Mouse (Mus musculus) intestine, postnatal 0 days (tissue): ENCODE measurements around the gene Cela1. TPM values are rescaled to one million over a fixed set of nuclear protein-coding genes. Genes with fewer than 3 reads are reported as not detected.

Experiments used
- ATAC-seq: fragments of 200-750 bp; cut with Nextera tagmentation; 2 replicates; pipeline ENCODE4 v1.8.0; 2017; ENCODE audit warnings: mild to moderate bottlenecking, moderate TSS enrichment, moderate library complexity
- H3K27ac ChIP-seq: fragments of 300-500 bp; sonication (generic); 2 replicates; pipeline ENCODE4 v1.5.1; 2014; ENCODE audit warnings: mild to moderate bottlenecking, low read depth, low read length, moderate library complexity
- H3K27me3 ChIP-seq: fragments of 300-500 bp; sonication (generic); replicated peaks from 2 replicates; pipeline ENCODE4 v1.6.1; 2014; ENCODE audit warnings: low read length, mixed read lengths; ENCODE audit not compliant: control insufficient read depth, insufficient read depth
- H3K36me3 ChIP-seq: fragments of 300-500 bp; sonication (generic); 2 replicates; pipeline ENCODE4 v1.6.1; 2014; ENCODE audit warnings: mild to moderate bottlenecking, moderate library complexity; ENCODE audit not compliant: control insufficient read depth, insufficient read depth
- H3K4me1 ChIP-seq: fragments of 300-500 bp; sonication (generic); replicated peaks from 2 replicates; pipeline ENCODE4 v1.6.1; 2014; ENCODE audit warnings: antibody characterized with exemption, low read length, mixed read lengths; ENCODE audit not compliant: control insufficient read depth, insufficient read depth
- H3K4me2 ChIP-seq: fragments of 300-500 bp; sonication (generic); replicated peaks from 2 replicates; pipeline ENCODE4 v1.6.1; 2014; ENCODE audit warnings: low read depth, mild to moderate bottlenecking, moderate library complexity
- H3K4me3 ChIP-seq: fragments of 300-500 bp; sonication (generic); 2 replicates; pipeline ENCODE4 v1.5.1; 2014; ENCODE audit warnings: low read depth, low read length
- H3K9ac ChIP-seq: fragments of 300-500 bp; sonication (generic); 2 replicates; pipeline ENCODE4 v1.6.1; 2014; ENCODE audit warnings: mild to moderate bottlenecking, low read depth, low read length
- H3K9me3 ChIP-seq: fragments of 300-500 bp; sonication (generic); 2 replicates; pipeline ENCODE4 v1.6.1; 2016; ENCODE audit warnings: mixed run types; ENCODE audit not compliant: control insufficient read depth
- CTCF ChIP-seq: sonication (generic); IDR thresholded peaks from 2 replicates; pipeline ENCODE4 v1.5.1; 2016; ENCODE audit warnings: low read depth, mild to moderate bottlenecking, control low read depth, antibody characterized with exemption, moderate library complexity
- WGBS: fragments of 180-500 bp; shearing (Covaris S2); extraction: QIAGEN DNeasy Blood & Tissue Kit; methylation state at CpG from one replicate; pipeline ENCODE4 v1.1.7; 2014; 5-methylcytosine and 5-hydroxymethylcytosine counted together
- polyA plus RNA-seq: library from polyadenylated mRNA; unstranded; fragments of >200 nt; fragmentation: Nextera tagmentation; extraction: Ambion mirVana; gene quantifications from 2 replicates; pipeline ENCODE4 v1.2.1, GENCODE M21; 2015

Gene Cela1
- polyA plus RNA-seq, 1 experiment from 2014 or later = 37.2 TPM

GRCm38 (mm10) chr15:100675486-100675885 lies 12.2 kb downstream of the Cela1 start:
- ATAC-seq = no peak

GRCm38 (mm10) chr15:100674566-100674965 lies 13.2 kb downstream of the Cela1 start:
- H3K4me2 ChIP-seq = no peak overlapping the region
- H3K9me3 ChIP-seq = no peaks in the 10 kb centered on the region
- H3K36me3 ChIP-seq = no peaks in the 10 kb centered on the region
- no peak for TF ChIP-seq CTCF
- H3K4me3 ChIP-seq = no peak overlapping the region
- no peak overlapping the region for H3K27ac ChIP-seq
- WGBS = 83% methylated on average over 10 of the region's 10 CpGs
- no peak for ATAC-seq
- no peaks in the 10 kb centered on the region for H3K27me3 ChIP-seq
- no peak overlapping the region for H3K9ac ChIP-seq
- 0 out of 2 replicates have a peak, but pooled peaks cover 3% of the 10 kb centered on the region for H3K4me1 ChIP-seq

More at GRCm38 (mm10) chr15:100675486-100675885, 12.2 kb downstream of the Cela1 start:
- no peak for TF ChIP-seq CTCF
- Histone ChIP-seq H3K4me1 (0 out of 2 replicates have a peak, but pooled peaks cover 4% of the 10 kb centered on the region), H3K36me3 (no peaks in the 10 kb centered on the region), H3K4me2 (no peak overlapping the region), H3K9ac (no peak overlapping the region), H3K9me3 (no peaks in the 10 kb centered on the region), H3K27ac (no peak overlapping the region), H3K27me3 (no peaks in the 10 kb centered on the region), H3K4me3 (no peak overlapping the region)
- WGBS = 59% methylated on average over 3 of the region's 3 CpGs

GRCm38 (mm10) chr15:100673585-100674391 lies 13.9 kb downstream of the Cela1 start:
- Histone ChIP-seq H3K36me3 (no peaks in the 10 kb centered on the region), H3K9ac (no peak overlapping the region), H3K9me3 (no peaks in the 10 kb centered on the region), H3K4me2 (no peak overlapping the region), H3K27me3 (no peaks in the 10 kb centered on the region), H3K4me3 (no peak overlapping the region), H3K27ac (no peak overlapping the region), H3K4me1 (no peaks in the 10 kb centered on the region)
- TF ChIP-seq CTCF = no peak
- WGBS = 42% methylated on average over 12 of the region's 12 CpGs
- no peak for ATAC-seq

GRCm38 (mm10) chr15:100670833-100671232 lies 16.9 kb downstream of the Cela1 start:
- H3K36me3 ChIP-seq = no peaks in the 10 kb centered on the region
- no peak for ATAC-seq
- H3K27me3 ChIP-seq = no peaks in the 10 kb centered on the region

GRCm38 (mm10) chr15:100670004-100670403 lies 17.7 kb downstream of the Cela1 start:
- Histone ChIP-seq H3K4me2 (no peak overlapping the region), H3K27me3 (no peaks in the 10 kb centered on the region), H3K27ac (no peak overlapping the region), H3K4me3 (no peak overlapping the region), H3K4me1 (peaks cover 8% of the 10 kb centered on the region), H3K9me3 (no peaks in the 10 kb centered on the region), H3K36me3 (no peaks in the 10 kb centered on the region), H3K9ac (no peak overlapping the region)
- whole genome bisulfite sequencing = 88% methylated on average over 8 of the region's 8 CpGs
- TF ChIP-seq CTCF = no peak
- ATAC-seq = no peak

More at GRCm38 (mm10) chr15:100670833-100671232, 16.9 kb downstream of the Cela1 start:
- H3K9ac ChIP-seq = no peak overlapping the region
- no peak overlapping the region for H3K27ac ChIP-seq
- TF ChIP-seq CTCF = no peak
- no peaks in the 10 kb centered on the region for H3K9me3 ChIP-seq
- H3K4me3 ChIP-seq = no peak overlapping the region
- H3K4me1 ChIP-seq = peaks cover 8% of the 10 kb centered on the region
- H3K4me2 ChIP-seq = no peak overlapping the region
- WGBS = 81% methylated on average over 5 of the region's 5 CpGs

- no peaks in the 10 kb centered on the region for H3K9me3 ChIP-seq
- WGBS = 91% methylated on average over 20 of the region's 20 CpGs
- H3K4me2 ChIP-seq = no peak within 1 kb of the TSS
- H3K36me3 ChIP-seq = no peaks in the 10 kb centered on the region
- H3K4me3 ChIP-seq = no peak within 1 kb of the TSS
- ATAC-seq = no peak
- no peak within 1 kb of the TSS for H3K27ac ChIP-seq
- H3K27me3 ChIP-seq = no peaks in the 10 kb centered on the region
- H3K4me1 ChIP-seq = peaks cover 8% of the 10 kb centered on the region
- H3K9ac ChIP-seq = no peak within 1 kb of the TSS; the same call in 1 of the 2 replicates
- no peak for TF ChIP-seq CTCF
Observed at GRCm38 (mm10) chr15:100669337-100669736, 18.4 kb downstream of the Cela1 start, which contains the start of gene Bin2. Gene Bin2 (minus strand): TSS chr15:100669553.
